Mouse (Mus musculus) stomach, postnatal 0 days (tissue): ENCODE data around the gene Ercc5.

Experiments used
- CTCF ChIP-seq: IDR thresholded peaks from 2 replicates; pipeline ENCODE4 v1.5.1; 2016; ENCODE audit warnings: antibody characterized with exemption, low read depth, mild to moderate bottlenecking, moderate library complexity
- EP300 ChIP-seq: optimal IDR thresholded peaks from 2 replicates; pipeline ENCODE3; 2016; ENCODE audit warnings: antibody characterized with exemption

- TF ChIP-seq CTCF (peak; percentile 59), EP300 (no peak)
Observed at GRCm38 (mm10) chr1:44173903-44174302, 26.4 kb downstream of the Ercc5 start.
